Mouse (Mus musculus): ENCODE data around the gene Itpr3.

- TF ChIP-seq CTCF (IDR thresholded peaks at IDR 0.05) (peak; percentile 66), EP300 (IDR thresholded peaks at IDR 0.05) (no peak)
Observed at GRCm38 (mm10) chr17:27047762-27048444, 9.2 kb upstream of the Itpr3 start.
